Mouse (Mus musculus) embryonic facial prominence, embryonic 13.5 days (tissue): ENCODE measurements around the gene Yars. TPM values are rescaled to one million over a fixed set of nuclear protein-coding genes. Genes with fewer than 3 reads are reported as not detected.

ENCODE experiments used
- ATAC-seq: fragments of 200-750 bp; cut with Nextera tagmentation; 2 replicates; pipeline ENCODE4 v1.8.0; 2017; ENCODE audit warnings: low read depth; ENCODE audit not compliant: insufficient number of reproducible peaks, insufficient read depth, low FRiP score, low TSS enrichment
- H3K27ac ChIP-seq: fragments of 300-500 bp; sonication (generic); 2 replicates; pipeline ENCODE4 v1.5.1; 2015; ENCODE audit warnings: moderate library complexity, mild to moderate bottlenecking, inconsistent platforms
- H3K27me3 ChIP-seq: fragments of 300-500 bp; sonication (generic); 2 replicates; pipeline ENCODE4 v1.6.1; 2015; ENCODE audit warnings: mild to moderate bottlenecking, inconsistent platforms
- H3K36me3 ChIP-seq: fragments of 300-500 bp; sonication (generic); 2 replicates; pipeline ENCODE4 v1.6.1; 2015; ENCODE audit warnings: mild to moderate bottlenecking, inconsistent platforms
- H3K4me1 ChIP-seq: fragments of 300-500 bp; sonication (generic); 2 replicates; pipeline ENCODE4 v1.6.1; 2015; ENCODE audit warnings: inconsistent platforms
- H3K4me2 ChIP-seq: fragments of 300-500 bp; sonication (generic); 2 replicates; pipeline ENCODE4 v1.6.1; 2015; ENCODE audit warnings: moderate library complexity, mild to moderate bottlenecking, inconsistent platforms
- H3K4me3 ChIP-seq: fragments of 300-500 bp; sonication (generic); 2 replicates; pipeline ENCODE4 v1.5.1; 2015; ENCODE audit warnings: mild to moderate bottlenecking, inconsistent platforms
- H3K9ac ChIP-seq: fragments of 300-500 bp; sonication (generic); 2 replicates; pipeline ENCODE4 v1.6.1; 2015; ENCODE audit warnings: mild to moderate bottlenecking, inconsistent platforms
- H3K9me3 ChIP-seq: fragments of 300-500 bp; sonication (generic); 2 replicates; pipeline ENCODE4 v1.6.1; 2016; ENCODE audit warnings: inconsistent platforms
- WGBS: fragments of 180-500 bp; shearing (Covaris S2); methylation state at CpG from one replicate; pipeline ENCODE4 v1.1.7; 2015; ENCODE audit warnings: mixed read lengths; 5-methylcytosine and 5-hydroxymethylcytosine counted together
- polyA plus RNA-seq: library from polyadenylated mRNA; unstranded; fragments of >200 nt; fragmentation: Nextera tagmentation; extraction: Ambion mirVana; gene quantifications from 2 replicates; pipeline ENCODE4 v1.2.1, GENCODE M21; 2015

Gene Yars
- polyA plus RNA-seq, 1 experiment from 2014 or later = 80.0 TPM

GRCm38 (mm10) chr4:129260678-129261077, 71.1 kb downstream of the Yars start:
- ATAC-seq = 0 out of 2 replicates have a peak, but pooled peaks have one; percentile 35
- Histone ChIP-seq H3K4me1 (peaks cover 24% of the 10 kb centered on the region), H3K4me3 (no peak overlapping the region), H3K9me3 (no peaks in the 10 kb centered on the region), H3K9ac (no peak overlapping the region), H3K27me3 (no peaks in the 10 kb centered on the region), H3K36me3 (no peaks in the 10 kb centered on the region), H3K27ac (no peak overlapping the region), H3K4me2 (no peak overlapping the region)
- 10% methylated on average over 6 of the region's 6 CpGs for WGBS

GRCm38 (mm10) chr4:129261196-129261595, 71.6 kb downstream of the Yars start, which contains the start of gene C77080:
C77080 (minus strand) TSS chr4:129261404.
- no peaks in the 10 kb centered on the region for H3K36me3 ChIP-seq
- H3K4me3 ChIP-seq = no peak within 1 kb of the TSS
- peaks cover 24% of the 10 kb centered on the region for H3K4me1 ChIP-seq
- H3K4me2 ChIP-seq = no peak within 1 kb of the TSS
- no peaks in the 10 kb centered on the region for H3K9me3 ChIP-seq
- H3K9ac ChIP-seq = no peak within 1 kb of the TSS; the same call in 1 of the 2 replicates
- no peak for ATAC-seq
- WGBS = 8% methylated on average over 3 of the region's 4 CpGs
- no peaks in the 10 kb centered on the region for H3K27me3 ChIP-seq
- no peak within 1 kb of the TSS for H3K27ac ChIP-seq

- Histone ChIP-seq H3K27ac (peak overlapping the region; percentile 13; the same call in 1 of the 2 replicates), H3K9me3 (no peaks in the 10 kb centered on the region), H3K4me2 (peak overlapping the region; percentile 28), H3K4me1 (peaks cover 17% of the 10 kb centered on the region), H3K27me3 (no peaks in the 10 kb centered on the region), H3K36me3 (no peaks in the 10 kb centered on the region), H3K9ac (0 out of 2 replicates have a peak overlapping the region, but pooled peaks have one; percentile 41), H3K4me3 (no peak overlapping the region)
- WGBS = 31% methylated on average over 19 of the region's 19 CpGs
- ATAC-seq = no peak
Measured at GRCm38 (mm10) chr4:129263225-129264021, 73.9 kb downstream of the Yars start.

- no peak overlapping the region for H3K27ac ChIP-seq
- ATAC-seq = no peak
- H3K4me1 ChIP-seq = peaks cover 12% of the 10 kb centered on the region
- no peaks in the 10 kb centered on the region for H3K36me3 ChIP-seq
- H3K9me3 ChIP-seq = no peaks in the 10 kb centered on the region
- 86% methylated on average over 4 of the region's 4 CpGs for WGBS
- no peak overlapping the region for H3K4me2 ChIP-seq
- H3K27me3 ChIP-seq = no peaks in the 10 kb centered on the region
- H3K4me3 ChIP-seq = no peak overlapping the region
- H3K9ac ChIP-seq = 0 out of 2 replicates have a peak overlapping the region, but pooled peaks have one; percentile 36
Measured at GRCm38 (mm10) chr4:129266191-129266590, 76.6 kb downstream of the Yars start.

GRCm38 (mm10) chr4:129266821-129267220, 77.3 kb downstream of the Yars start:
- H3K27ac ChIP-seq = no peak overlapping the region
- 73% methylated on average over 5 of the region's 5 CpGs for WGBS
- no peak overlapping the region for H3K4me3 ChIP-seq
- H3K4me1 ChIP-seq = peaks cover 11% of the 10 kb centered on the region
- H3K9me3 ChIP-seq = no peaks in the 10 kb centered on the region
- H3K4me2 ChIP-seq = no peak overlapping the region
- ATAC-seq = no peak
- H3K27me3 ChIP-seq = no peaks in the 10 kb centered on the region
- H3K9ac ChIP-seq = no peak overlapping the region
- no peaks in the 10 kb centered on the region for H3K36me3 ChIP-seq

- ATAC-seq = no peak
- H3K4me3 ChIP-seq = no peak overlapping the region
- no peak overlapping the region for H3K27ac ChIP-seq
- 30% methylated on average over 1 of the region's 1 CpGs for WGBS
- no peak overlapping the region for H3K9ac ChIP-seq
- peaks cover 15% of the 10 kb centered on the region for H3K4me1 ChIP-seq
- H3K9me3 ChIP-seq = no peaks in the 10 kb centered on the region
- H3K27me3 ChIP-seq = no peaks in the 10 kb centered on the region
- no peaks in the 10 kb centered on the region for H3K36me3 ChIP-seq
- H3K4me2 ChIP-seq = no peak overlapping the region
Measured at GRCm38 (mm10) chr4:129268698-129269097, 79.1 kb downstream of the Yars start.

Other genes starting within 250 kb of the Yars start
- 31.5 and 36.3 TPM in 2 replicates for gene Azin2, start 227.3 kb upstream of the Yars start, polyA plus RNA-seq
- gene Ak2, start 197.8 kb upstream of the Yars start, polyA plus RNA-seq = 180 and 194 TPM in 2 replicates
- 9.1 and 9.5 TPM in 2 replicates for gene Rnf19b, start 131.5 kb upstream of the Yars start, polyA plus RNA-seq
- 10.6 and 11.3 TPM in 2 replicates for gene Tmem54, start 84.2 kb upstream of the Yars start, polyA plus RNA-seq
- 2.7 and 3.1 TPM in 2 replicates for gene Hpca, start 67.7 kb upstream of the Yars start, polyA plus RNA-seq
- gene Fndc5, start 52.8 kb upstream of the Yars start, polyA plus RNA-seq = 4.7 and 4.8 TPM in 2 replicates
- 25.4 and 25.5 TPM in 2 replicates for gene S100pbp, start within 50 bp of the Yars start, polyA plus RNA-seq
- 7.6 and 8.4 TPM in 2 replicates for gene C77080, start 71.6 kb downstream of the Yars start, polyA plus RNA-seq
- gene Sync, start 97.9 kb downstream of the Yars start, polyA plus RNA-seq = 0.96 and 1.2 TPM in 2 replicates
- 469 and 486 TPM in 2 replicates for gene Rbbp4, start 145.6 kb downstream of the Yars start, polyA plus RNA-seq
- 44.4 and 45.5 TPM in 2 replicates for gene Zbtb8os, start 145.9 kb downstream of the Yars start, polyA plus RNA-seq
- gene Zbtb8a, start 188.4 kb downstream of the Yars start, polyA plus RNA-seq = 13.6 and 14.2 TPM in 2 replicates